In the genomic region with DNA sequence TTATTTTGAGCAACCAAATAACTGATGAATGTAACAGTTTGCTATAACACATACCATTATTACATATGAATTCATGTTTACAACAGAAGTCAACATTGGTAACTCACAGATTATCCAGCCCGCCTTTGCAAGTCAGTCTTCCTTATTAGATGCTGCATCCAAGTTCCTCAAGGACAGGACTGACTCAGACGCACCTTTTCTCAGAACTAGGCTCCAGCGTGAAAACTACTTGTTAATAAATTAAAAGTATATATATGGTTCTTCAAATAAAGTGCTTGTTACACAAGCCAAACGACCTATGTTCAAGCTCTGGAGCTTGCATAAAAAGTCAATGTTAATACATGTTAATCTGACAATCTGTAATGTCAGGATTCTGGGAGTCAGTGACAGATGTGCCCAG, we compare ENCODE assay signal across 35 mouse cellular contexts.
"Had no signal": no experiment of that assay in that cellular context is flagged by ENCODE, and none has a peak within 500 bp of the region (broad histone marks: within the 10 kb centered on the region; RNA-seq: fewer than 3 reads in every experiment).

No protein-coding gene starts in this region.

- H3K4me3 ChIP-seq: heart, embryonic 10.5 days; heart, embryonic 12.5 days; heart, embryonic 13.5 days; heart, embryonic 15.5 days; hindbrain, embryonic 10.5 days; hindbrain, embryonic 12.5 days; hindbrain, embryonic 13.5 days; hindbrain, embryonic 15.5 days; intestine, embryonic 15.5 days; kidney, embryonic 15.5 days; layer of hippocampus, adult 2 months had no signal

- H3K36me3 ChIP-seq: heart, embryonic 10.5 days; heart, embryonic 12.5 days; heart, embryonic 13.5 days; heart, embryonic 15.5 days; hindbrain, embryonic 10.5 days; hindbrain, embryonic 12.5 days; hindbrain, embryonic 13.5 days; hindbrain, embryonic 15.5 days; intestine, embryonic 15.5 days; kidney, embryonic 15.5 days had no signal

- H3K9me3 ChIP-seq: heart, embryonic 10.5 days; heart, embryonic 12.5 days; heart, embryonic 13.5 days; heart, embryonic 15.5 days; hindbrain, embryonic 10.5 days; hindbrain, embryonic 12.5 days; hindbrain, embryonic 13.5 days; hindbrain, embryonic 15.5 days; intestine, embryonic 15.5 days; kidney, embryonic 15.5 days had no signal

- H3K4me2 ChIP-seq: heart, embryonic 11.5 days; heart, embryonic 12.5 days; heart, embryonic 13.5 days; heart, embryonic 15.5 days; hindbrain, embryonic 12.5 days; hindbrain, embryonic 13.5 days; hindbrain, embryonic 14.5 days; hindbrain, embryonic 15.5 days; intestine, embryonic 15.5 days; kidney, embryonic 15.5 days had no signal

- H3K27ac ChIP-seq: heart, embryonic 10.5 days; heart, embryonic 13.5 days; heart, embryonic 15.5 days; hindbrain, embryonic 10.5 days; hindbrain, embryonic 12.5 days; hindbrain, embryonic 13.5 days; hindbrain, embryonic 14.5 days; hindbrain, embryonic 15.5 days; hindbrain, postnatal 0 days; intestine, embryonic 15.5 days; kidney, embryonic 15.5 days; kidney, postnatal 0 days; layer of hippocampus, adult 2 months had no signal

- ATAC-seq: hindbrain, embryonic 16.5 days; hindbrain, postnatal 0 days; inflammation-experienced regulatory T-cells, adult 6 months; intestine, embryonic 15.5 days; intestine, embryonic 16.5 days; intestine, postnatal 0 days had no signal

- H3K4me1 ChIP-seq: hindbrain, embryonic 15.5 days had no signal

- H3K27me3 ChIP-seq: heart, embryonic 12.5 days; heart, embryonic 13.5 days; heart, embryonic 15.5 days; hindbrain, embryonic 12.5 days; hindbrain, embryonic 13.5 days; hindbrain, embryonic 15.5 days; intestine, embryonic 15.5 days; kidney, embryonic 15.5 days had no signal

- DNase-seq: heart, postnatal 10 days; heart, postnatal 14 days; heart, postnatal 36 days; heart, postnatal 4 days; kidney, adult 11 months; kidney, adult 18-20 months; kidney, adult 2 months; kidney, adult 8-10 months; kidney, adult 9 months; kidney, postnatal 10 days; kidney, postnatal 14 days; kidney, postnatal 25 days; kidney, postnatal 36 days; kidney, postnatal 4 days; layer of hippocampus, adult 9-11 months; layer of hippocampus, postnatal 36 days had no signal

- H3K9ac ChIP-seq: heart, embryonic 12.5 days; heart, embryonic 13.5 days; heart, embryonic 15.5 days; hindbrain, embryonic 12.5 days; hindbrain, embryonic 13.5 days; hindbrain, embryonic 14.5 days; hindbrain, embryonic 15.5 days; intestine, embryonic 15.5 days; kidney, embryonic 15.5 days had no signal
